Comparison of ENCODE assay signal across 1 mouse cellular context in the genomic region with DNA sequence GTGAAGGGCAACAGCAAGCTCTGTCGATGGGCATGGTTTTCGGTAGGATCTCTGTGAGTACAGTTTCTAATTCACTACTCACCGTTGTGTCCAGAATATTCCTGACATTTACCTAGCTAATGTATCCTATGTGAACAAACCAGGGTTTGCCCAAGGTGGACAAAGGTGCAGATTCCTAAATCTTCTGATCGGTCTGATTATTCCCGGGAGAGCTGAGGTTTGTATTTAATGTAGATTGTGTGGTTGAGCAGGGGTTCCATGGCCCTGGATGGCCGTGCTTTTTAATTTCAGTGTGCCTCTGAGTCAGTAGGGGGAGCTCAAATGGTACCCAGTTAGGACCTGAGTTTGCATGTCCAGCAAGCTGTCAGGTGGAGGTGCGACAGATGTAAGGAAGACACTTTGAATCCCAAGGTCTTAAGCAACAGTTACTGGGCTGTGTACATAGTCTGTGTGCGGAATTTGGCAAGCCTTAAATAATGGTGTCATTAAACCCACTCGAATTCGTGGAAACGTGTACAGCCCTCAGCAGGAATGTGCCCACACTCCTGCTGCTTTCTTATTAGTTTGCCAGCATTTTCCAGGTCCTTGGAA.
TF ChIP-seq lines count a peak whose summit lies in the region.

No protein-coding gene starts in this region.

TF ChIP-seq in CH12.LX, 34 proteins besides CTCF, POLR2A, EP300 and RAD21 (continued from another document):
- TF ChIP-seq IRF4 (IDR thresholded peaks at IDR 0.05; ENCODE audit: low read depth, low read length) = peak; percentile 52; the same call in 1 of the 2 replicates
- TF ChIP-seq TCF12 (IDR thresholded peaks at IDR 0.05; ENCODE audit: low read depth, low read length) = 0 out of 2 replicates have a peak, but pooled peaks have one; percentile 31
- 0 out of 2 replicates have a peak, but pooled peaks have one; percentile 75 for TF ChIP-seq SIN3A (IDR thresholded peaks at IDR 0.05; ENCODE audit: low read length)
- TF ChIP-seq MAZ (IDR thresholded peaks at IDR 0.05; ENCODE audit: low read depth, low read length) = no peak
- peak; percentile 53; the same call in 1 of the 2 replicates for TF ChIP-seq MAX (IDR thresholded peaks at IDR 0.05; ENCODE audit: low read length)
- peak; percentile 34; the same call in 1 of the 2 replicates for TF ChIP-seq MEF2A (IDR thresholded peaks at IDR 0.05; ENCODE audit: borderline replicate concordance, low read depth, low read length)
- TF ChIP-seq ETS1 (conservative IDR thresholded peaks at IDR 0.05; ENCODE audit: low read depth, low read length) = peak; percentile 50
- TF ChIP-seq MYC (IDR thresholded peaks at IDR 0.05; ENCODE audit: low read depth, low read length) = peak; percentile 75; the same call in 1 of the 2 replicates
- 0 out of 2 replicates have a peak, but pooled peaks have one; percentile 30 for TF ChIP-seq RCOR1 (conservative IDR thresholded peaks at IDR 0.05; ENCODE audit: low read depth, low read length)
- peak; percentile 34; the same call in 1 of the 2 replicates for TF ChIP-seq CHD1 (IDR thresholded peaks at IDR 0.05; ENCODE audit: low read depth, low read length)
- TF ChIP-seq CHD2 (IDR thresholded peaks at IDR 0.05; ENCODE audit: low read length) = no peak
- no peak for TF ChIP-seq USF1 (IDR thresholded peaks at IDR 0.05; ENCODE audit: low read depth, low read length)
- TF ChIP-seq E2F4 (IDR thresholded peaks at IDR 0.05; ENCODE audit: insufficient replicate concordance, low read depth, low read length) = no peak
